Mouse (Mus musculus) WW6 (cell line): ENCODE data around the gene Prdm11.

Source experiments
- DNase-seq: peaks from one replicate; pipeline ENCODE4 v3.0.0-alpha.2; 2013; ENCODE audit warnings: low read depth, low spot score

The Prdm11 gene

GRCm38 (mm10) chr2:92929696-92930095 is 116.3 kb downstream of the Prdm11 start:
- DNase-seq, result no peak

DNA sequence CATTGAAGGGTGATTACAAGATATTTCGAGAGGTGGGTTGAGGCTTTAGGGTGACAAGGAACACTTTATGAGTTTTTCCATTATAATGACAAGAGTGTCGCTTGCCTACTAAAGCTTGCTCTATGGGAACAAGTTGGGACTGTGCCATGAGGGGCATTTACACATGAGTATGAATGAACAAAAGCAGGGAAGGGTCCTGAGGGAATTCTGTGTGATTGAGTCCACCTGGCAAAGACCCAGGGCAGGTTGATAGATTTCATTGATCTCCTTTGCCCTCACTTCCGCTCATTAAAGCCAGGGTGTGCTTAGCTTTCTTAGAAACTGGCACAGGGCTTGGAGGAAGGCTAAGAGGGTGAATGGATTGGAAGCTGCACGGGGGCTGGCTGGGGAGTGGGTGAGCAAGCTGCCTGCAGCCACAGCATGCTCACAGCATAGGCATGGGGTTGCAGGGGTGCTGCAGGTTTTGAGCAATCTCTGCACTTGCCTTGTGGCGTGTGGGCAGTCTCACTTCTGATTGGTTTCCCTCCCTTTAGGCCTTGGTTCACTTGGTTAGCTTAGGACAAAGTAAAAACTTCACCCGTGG is 121.2 kb downstream of the Prdm11 start:
- DNase-seq, result no peak

DNA sequence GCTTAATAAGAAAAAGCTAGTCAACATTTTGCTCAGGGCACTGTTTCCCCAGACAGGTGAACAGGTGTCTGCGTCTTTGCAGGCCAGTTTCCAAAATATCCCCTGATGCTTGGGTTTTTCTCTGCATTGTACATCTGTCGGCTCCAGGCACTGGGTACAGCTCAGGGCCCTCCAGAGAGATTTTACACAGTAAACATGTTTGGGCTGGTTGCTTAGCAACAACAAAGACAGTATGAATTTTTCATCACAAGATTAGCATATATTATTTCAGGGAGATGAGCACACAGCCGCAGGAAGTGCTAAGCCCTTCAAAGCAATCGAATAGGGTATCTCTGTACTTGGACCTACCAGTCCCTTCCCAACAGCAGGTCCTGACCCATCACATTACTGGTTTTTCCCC is 125.3 kb downstream of the Prdm11 start:
- no peak for DNase-seq

GRCm38 (mm10) chr2:92917405-92918142 is 128.4 kb downstream of the Prdm11 start:
- DNase-seq, result no peak

DNA sequence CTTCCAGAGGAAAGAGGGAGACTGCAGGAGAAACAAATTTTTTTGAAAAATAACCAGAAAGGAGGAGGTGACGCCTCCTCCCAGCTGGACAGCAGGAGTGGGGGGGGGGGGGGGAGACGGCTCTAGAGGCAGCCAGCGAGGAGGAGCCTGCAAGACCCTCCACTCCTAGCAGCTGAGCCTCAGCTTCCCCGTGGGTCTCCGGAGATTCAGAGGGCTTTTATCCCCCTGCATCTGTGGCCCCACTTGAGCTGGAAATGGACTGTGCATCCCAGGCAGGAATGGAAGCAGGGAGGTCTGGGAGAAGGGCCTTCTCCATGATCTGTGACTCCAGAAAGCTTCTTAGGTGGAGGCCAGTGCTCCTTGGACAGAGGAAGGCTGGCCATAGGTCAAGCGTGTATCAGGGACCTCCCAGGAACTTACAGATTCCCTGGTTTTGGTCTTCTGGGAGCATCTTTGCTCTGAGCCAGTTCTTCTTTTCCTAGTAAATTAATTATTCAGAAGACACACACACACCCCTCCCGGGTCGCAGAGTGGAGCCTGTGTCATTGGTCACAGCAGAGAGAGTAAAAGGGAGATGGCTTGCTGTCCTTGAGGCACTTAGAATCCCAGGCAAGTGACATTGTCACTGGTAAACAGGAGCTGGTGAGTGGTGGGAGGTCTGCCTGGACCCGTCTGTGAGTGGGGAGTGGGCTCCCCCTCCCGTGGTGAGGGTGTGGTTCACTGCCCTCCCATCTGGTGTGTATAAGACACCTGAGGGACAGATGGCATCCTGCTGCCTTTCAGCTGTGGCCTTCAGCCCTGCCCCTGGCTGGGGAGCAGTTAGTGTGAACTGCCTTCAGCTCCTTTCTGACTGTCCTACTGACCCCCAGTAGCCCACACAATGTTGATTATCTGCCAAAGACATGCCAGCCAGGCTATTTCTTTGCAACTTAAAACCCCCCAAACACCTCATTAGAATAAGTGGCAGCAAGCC is 130.0 kb downstream of the Prdm11 start:
- no peak for DNase-seq
